ENCODE assay signal across 20 mouse cellular contexts in genomic region chr17:86299576-86299975, GRCm38 (mm10).
"Had no signal": no experiment of that assay in that cellular context is flagged by ENCODE, and none has a peak within 500 bp of the region (broad histone marks: within the 10 kb centered on the region; RNA-seq: fewer than 3 reads in every experiment).

No protein-coding gene starts in this region.

- H3K9ac ChIP-seq: limb, embryonic 12.5 days; limb, embryonic 15.5 days; neural tube, embryonic 12.5 days; neural tube, embryonic 15.5 days; stomach, embryonic 15.5 days had no signal

- H3K36me3 ChIP-seq: limb, embryonic 12.5 days; limb, embryonic 15.5 days; liver, embryonic 15.5 days; neural tube, embryonic 12.5 days; neural tube, embryonic 15.5 days; stomach, embryonic 15.5 days had no signal

- H3K4me3 ChIP-seq: limb, embryonic 12.5 days; limb, embryonic 15.5 days; liver, embryonic 15.5 days; neural tube, embryonic 12.5 days; neural tube, embryonic 15.5 days; stomach, embryonic 15.5 days had no signal

- H3K9me3 ChIP-seq: limb, embryonic 12.5 days; limb, embryonic 15.5 days; liver, embryonic 15.5 days; neural tube, embryonic 12.5 days; neural tube, embryonic 15.5 days; stomach, embryonic 15.5 days had no signal

- DNase-seq: kidney, adult 18-20 months; kidney, adult 9 months; kidney, postnatal 14 days; kidney, postnatal 4 days; left cerebral cortex, postnatal 4 days; lung, adult 2 months; lung, postnatal 14 days; lung, postnatal 4 days; midbrain, embryonic 14.5 days; right cerebral cortex, adult 18-20 months; right cerebral cortex, postnatal 14 days; right cerebral cortex, postnatal 4 days; spleen, adult 18-20 months; thymus, postnatal 36 days had no signal

- H3K27ac ChIP-seq: limb, embryonic 12.5 days; limb, embryonic 15.5 days; neural tube, embryonic 12.5 days; neural tube, embryonic 15.5 days; stomach, embryonic 15.5 days had no signal

- H3K27me3 ChIP-seq: limb, embryonic 12.5 days; limb, embryonic 15.5 days; liver, embryonic 15.5 days; neural tube, embryonic 12.5 days; neural tube, embryonic 15.5 days; stomach, embryonic 15.5 days had no signal
